Mouse (Mus musculus) gonadal fat pad, adult 2 months (tissue): ENCODE data around the gene Acot2. TPM values are rescaled to one million over a fixed set of nuclear protein-coding genes. Genes with fewer than 3 reads are reported as not detected.
"Not testable (repeated sequence)": the region's sequence is repeated elsewhere in the genome, so short reads cannot be mapped to it uniquely, and the experiment has no call there.

Experiments
- DNase-seq: peaks from one replicate; pipeline ENCODE4 v3.0.0-alpha.2; 2012; ENCODE audit warnings: low read depth
- polyA plus RNA-seq: library from polyadenylated mRNA; depleted of rRNA; stranded (reverse); fragments of >200 nt; gene quantifications from 2 replicates; pipeline ENCODE4 v1.2.3, GENCODE M21; 2012

Gene Acot2
- polyA plus RNA-seq, 1 experiment: 11.6 TPM

DNA sequence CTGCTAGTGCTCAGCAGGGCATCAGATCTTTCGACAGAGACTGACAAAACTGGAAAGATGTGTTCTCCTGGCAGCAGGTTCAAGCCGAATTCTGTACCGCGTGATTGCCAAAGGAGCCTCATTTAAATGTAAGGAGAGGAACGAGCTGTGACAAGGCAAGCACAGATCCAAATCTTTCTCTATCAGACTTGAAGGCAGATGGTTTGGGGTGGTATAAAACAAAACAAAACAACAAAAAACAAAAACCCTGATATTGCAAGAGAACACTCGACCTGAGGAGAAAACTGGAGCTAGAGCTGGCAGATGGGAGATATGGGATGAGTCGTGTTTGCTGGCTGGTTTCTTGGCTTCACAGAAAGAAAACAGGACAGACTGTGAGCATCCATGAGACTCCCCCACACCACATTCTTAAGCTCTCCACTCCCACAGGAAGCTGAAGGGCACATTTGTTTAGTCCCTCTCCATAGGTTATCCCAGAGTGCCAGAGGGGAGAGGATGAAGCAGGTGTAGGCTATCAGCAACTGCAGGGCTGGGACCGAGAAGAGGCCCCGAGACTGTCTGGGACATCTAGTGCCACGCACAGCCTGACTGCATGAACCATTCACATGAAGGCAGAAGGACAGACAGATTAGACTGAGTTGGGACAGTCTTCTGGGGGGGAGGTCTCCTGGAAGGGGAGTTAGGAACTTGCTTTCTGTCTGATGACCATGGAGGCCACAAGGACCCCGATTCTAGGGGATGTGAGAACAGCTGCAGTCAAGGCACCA is 10.9 kb downstream of the Acot2 start:
- DNase-seq: peak; percentile 93

GRCm38 (mm10) chr12:83999237-83999636 is 11.6 kb downstream of the Acot2 start:
- not testable (repeated sequence) for DNase-seq

DNA sequence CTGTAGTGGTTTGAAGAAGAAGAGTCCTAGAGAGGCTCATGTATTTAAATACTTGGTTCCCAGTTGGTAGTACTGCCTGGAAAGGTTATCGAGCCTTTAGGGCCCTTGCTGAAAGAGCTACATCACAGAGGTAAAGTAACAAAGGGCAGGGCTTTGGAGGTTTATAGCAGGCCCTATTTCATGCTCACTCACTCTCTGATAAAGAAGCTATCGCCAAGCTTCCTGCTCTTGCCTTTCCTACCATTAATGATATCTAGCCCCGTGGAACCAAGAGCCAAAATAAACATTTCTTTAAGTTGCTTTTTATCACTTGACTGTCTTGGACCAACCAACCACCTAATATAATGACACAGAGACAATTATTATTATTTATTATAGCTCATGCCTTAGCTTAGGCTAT is 12.8 kb downstream of the Acot2 start:
- DNase-seq: no peak

- no peak for DNase-seq
Measured at GRCm38 (mm10) chr12:84003866-84004265, 16.2 kb downstream of the Acot2 start.

GRCm38 (mm10) chr12:84008251-84008650 is 20.6 kb downstream of the Acot2 start:
- DNase-seq: no peak

DNA sequence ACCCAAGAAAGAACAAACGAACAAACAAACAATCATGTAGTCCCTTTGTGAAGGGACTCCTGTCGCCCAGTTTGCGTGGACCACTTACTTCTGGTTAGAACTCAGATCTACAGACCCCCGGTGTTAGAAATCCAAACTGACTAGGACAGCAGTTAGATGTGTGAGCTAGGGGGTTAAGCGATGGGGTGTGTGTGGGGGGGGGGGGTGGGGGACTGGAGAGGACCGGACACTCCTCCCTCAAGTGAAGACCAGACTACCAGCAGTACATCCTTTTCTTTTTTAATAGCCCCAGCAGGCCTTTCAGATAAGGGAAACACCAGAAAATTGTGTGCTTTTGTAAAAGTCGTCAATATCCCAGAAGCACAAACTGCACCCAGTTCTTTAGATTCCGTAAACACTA is 21.1 kb downstream of the Acot2 start:
- no peak for DNase-seq

- peak; percentile 97 for DNase-seq
Measured at GRCm38 (mm10) chr12:84009171-84009965, 21.7 kb downstream of the Acot2 start, which contains the start of gene Acot1. Gene Acot1, plus strand, starts transcription at chr12:84009490.

- no peak for DNase-seq
Measured at GRCm38 (mm10) chr12:84010201-84010600, 22.5 kb downstream of the Acot2 start.

GRCm38 (mm10) chr12:84011251-84012040 is 23.8 kb downstream of the Acot2 start:
- DNase-seq: no peak

DNA sequence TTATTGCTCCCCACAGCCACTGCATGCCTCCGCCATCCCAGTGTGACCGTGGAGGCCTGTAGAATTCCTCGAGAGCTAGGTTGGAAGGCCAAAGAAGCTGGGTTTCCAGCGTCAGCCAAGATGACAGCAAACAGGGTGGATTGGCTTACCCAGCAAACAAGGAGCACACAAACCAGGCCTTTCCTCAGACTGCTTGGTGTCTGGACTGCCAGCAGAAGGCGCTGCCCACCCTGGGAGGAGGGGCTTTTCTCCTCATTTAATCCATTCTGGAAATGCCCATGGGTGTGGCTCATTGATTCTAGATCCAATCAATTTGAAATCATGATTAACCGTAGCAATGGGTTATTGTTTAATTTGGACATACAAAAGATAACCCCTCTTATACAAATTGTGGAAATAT is 25.5 kb downstream of the Acot2 start:
- DNase-seq: no peak

DNA sequence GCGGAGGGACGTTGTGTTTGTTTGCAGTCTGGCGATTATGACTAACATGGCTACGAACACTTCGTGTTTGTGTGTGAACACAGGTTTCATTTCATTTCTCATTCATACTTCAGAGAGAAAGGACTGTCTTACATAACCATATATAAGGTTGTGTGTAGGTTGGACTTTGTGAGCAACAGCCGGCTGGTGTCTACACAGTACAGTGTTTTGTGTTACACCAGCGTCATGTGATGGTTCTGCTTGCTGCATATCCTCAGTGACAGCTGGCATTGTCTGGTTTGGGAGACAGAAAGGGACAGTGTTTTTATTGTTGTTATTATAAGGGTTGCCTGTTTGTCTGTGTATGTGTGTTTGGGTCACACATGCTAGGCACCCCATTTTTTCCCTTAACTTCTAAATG is 26.0 kb downstream of the Acot2 start:
- DNase-seq: no peak

DNA sequence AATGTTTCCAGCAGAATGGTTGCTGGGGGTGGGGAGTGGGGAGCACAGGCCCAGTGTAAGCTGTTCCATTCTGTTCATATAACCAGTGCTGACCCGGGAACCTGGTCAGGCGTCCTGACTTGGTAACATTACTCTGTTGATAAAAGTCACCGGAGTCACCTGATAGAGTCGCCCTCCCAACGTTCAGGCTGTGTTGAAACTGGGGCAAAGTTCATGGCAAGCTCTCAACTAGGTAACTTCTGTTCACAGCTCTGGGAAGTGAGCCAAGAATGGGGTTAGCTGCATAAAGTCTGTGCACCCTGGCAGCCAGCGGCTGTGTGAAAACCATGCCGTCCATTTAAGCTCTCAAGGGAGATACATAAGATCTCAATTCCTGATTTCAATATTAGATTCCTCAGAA is 32.9 kb downstream of the Acot2 start:
- DNase-seq: not testable (repeated sequence)

DNA sequence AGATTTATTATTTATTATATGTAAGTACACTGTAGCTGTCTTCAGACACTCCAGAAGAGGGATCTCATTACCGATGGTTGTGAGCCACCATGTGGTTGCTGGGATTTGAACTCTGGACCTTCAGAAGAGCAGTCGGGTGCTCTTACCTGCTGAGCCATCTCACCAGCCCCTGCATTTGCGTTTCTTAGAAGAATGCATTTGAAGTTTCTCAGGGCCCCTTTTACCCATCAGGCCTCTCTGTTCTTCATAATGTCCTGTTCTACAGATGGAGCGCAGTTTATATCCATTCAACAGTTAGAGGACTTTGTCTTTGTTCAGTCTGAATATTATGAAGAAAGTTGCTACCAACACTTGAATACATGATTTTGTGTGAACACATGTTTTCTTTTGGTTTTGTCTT is 34.6 kb downstream of the Acot2 start:
- DNase-seq: not testable (repeated sequence)

- DNase-seq: no peak
Measured at GRCm38 (mm10) chr12:84023052-84023745, 35.5 kb downstream of the Acot2 start.

- no peak for DNase-seq
Measured at GRCm38 (mm10) chr12:84025888-84026287, 38.2 kb downstream of the Acot2 start.

- DNase-seq: not testable (repeated sequence)
Measured at GRCm38 (mm10) chr12:84028328-84028727, 40.7 kb downstream of the Acot2 start.

- not testable (repeated sequence) for DNase-seq
Measured at GRCm38 (mm10) chr12:84029043-84029442, 41.4 kb downstream of the Acot2 start.

- DNase-seq: no peak
Measured at GRCm38 (mm10) chr12:84030659-84031332, 43.1 kb downstream of the Acot2 start.

DNA sequence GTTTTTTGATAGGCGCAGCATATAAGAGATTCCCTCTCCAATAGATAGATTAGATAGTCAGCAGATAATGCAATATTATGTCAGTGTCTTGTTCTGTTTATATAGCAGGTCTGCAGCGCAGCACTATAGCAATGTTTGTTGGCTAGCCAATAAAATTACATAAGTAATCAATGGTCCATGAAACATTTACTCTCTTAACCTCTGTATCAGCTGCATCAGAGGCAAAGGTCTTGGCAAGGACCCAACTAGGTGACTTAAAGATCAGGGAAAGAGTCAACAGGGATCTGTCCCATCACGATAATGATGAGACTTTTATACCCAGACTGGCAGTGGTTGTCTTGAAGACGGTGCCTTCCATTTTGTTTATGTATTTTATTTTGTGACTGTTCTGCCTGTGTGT is 45.2 kb downstream of the Acot2 start:
- no peak for DNase-seq

DNA sequence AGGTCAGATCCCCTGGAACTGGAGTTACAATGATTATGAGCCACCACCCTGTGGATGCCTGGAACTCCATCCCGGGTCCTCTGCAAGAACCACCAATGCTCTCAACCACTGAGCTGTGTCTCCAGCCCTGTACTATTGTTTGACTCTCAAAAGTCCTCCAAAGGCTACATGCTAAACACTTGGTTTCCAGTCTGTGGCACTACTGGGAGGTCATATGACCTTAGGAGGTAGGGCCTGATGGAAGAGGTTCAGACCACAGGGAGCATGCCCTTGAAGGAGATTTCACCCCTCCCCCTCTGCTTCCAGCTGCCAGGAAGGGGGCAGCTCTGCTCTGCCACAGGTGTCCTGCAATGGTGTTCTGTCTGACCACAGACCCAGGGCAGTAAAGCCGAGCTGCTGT is 45.6 kb downstream of the Acot2 start:
- not testable (repeated sequence) for DNase-seq

- DNase-seq: no peak
Measured at GRCm38 (mm10) chr12:84034108-84034507, 46.4 kb downstream of the Acot2 start.
